Mouse (Mus musculus): ENCODE data around the gene Srp68. TPM values are rescaled to one million over a fixed set of nuclear protein-coding genes. Genes with fewer than 3 reads are reported as not detected.

The Srp68 gene
- polyA plus RNA-seq (2015; fragmentation: Nextera tagmentation; extraction: Ambion mirVana) = 64.0 and 64.4 TPM in 2 replicates

- Histone ChIP-seq H3K9me3 (no peaks in the 10 kb centered on the region), H3K36me3 (peaks cover 26% of the 10 kb centered on the region), H3K4me1 (replicated peaks) (peaks cover 43% of the 10 kb centered on the region), H3K4me3 (peak within 1 kb of the TSS; percentile 89), H3K27me3 (no peaks in the 10 kb centered on the region), H3K27ac (replicated peaks) (peak within 1 kb of the TSS; percentile 91), H3K9ac (peak within 1 kb of the TSS; percentile 94), H3K4me2 (peak within 1 kb of the TSS; percentile 96)
- WGBS = 3% methylated on average over 32 of the region's 32 CpGs
- ATAC-seq (ENCODE audit: low read depth) = peak; percentile 100
Measured at GRCm38 (mm10) chr11:116274045-116274666, at the start of gene Srp68. Gene Srp68, minus strand, starts transcription at chr11:116274217.

- Histone ChIP-seq H3K4me1 (replicated peaks) (peaks cover 11% of the 10 kb centered on the region), H3K4me2 (peak overlapping the region; percentile 78), H3K4me3 (peak overlapping the region; percentile 39), H3K9ac (peak overlapping the region; percentile 68), H3K36me3 (no peaks in the 10 kb centered on the region), H3K27ac (replicated peaks) (no peak overlapping the region), H3K27me3 (peaks cover 7% of the 10 kb centered on the region), H3K9me3 (no peaks in the 10 kb centered on the region)
- WGBS = 1% methylated on average over 41 of the region's 41 CpGs
- ATAC-seq (ENCODE audit: low read depth) = peak; percentile 84
Measured at GRCm38 (mm10) chr11:116318719-116319659, 45.0 kb upstream of the Srp68 start.

GRCm38 (mm10) chr11:116312359-116312758 is 38.3 kb upstream of the Srp68 start:
- no peaks in the 10 kb centered on the region for H3K36me3 ChIP-seq
- no peaks in the 10 kb centered on the region for H3K9me3 ChIP-seq
- H3K9ac ChIP-seq = no peak overlapping the region
- H3K4me1 ChIP-seq (replicated peaks) = peaks cover 5% of the 10 kb centered on the region
- WGBS = 59% methylated on average over 8 of the region's 8 CpGs
- H3K4me3 ChIP-seq = no peak overlapping the region
- H3K27me3 ChIP-seq = no peaks in the 10 kb centered on the region; the same call in 1 of the 2 replicates
- ATAC-seq (ENCODE audit: low read depth) = no peak
- H3K27ac ChIP-seq (replicated peaks) = no peak overlapping the region
- no peak overlapping the region for H3K4me2 ChIP-seq

GRCm38 (mm10) chr11:116311169-116311568 is 37.2 kb upstream of the Srp68 start:
- Histone ChIP-seq H3K9me3 (no peaks in the 10 kb centered on the region), H3K9ac (no peak overlapping the region; the same call in 1 of the 2 replicates), H3K4me2 (no peak overlapping the region), H3K27ac (replicated peaks) (0 out of 2 replicates have a peak overlapping the region, but pooled peaks have one; percentile 13), H3K4me1 (replicated peaks) (peaks cover 9% of the 10 kb centered on the region), H3K4me3 (no peak overlapping the region), H3K36me3 (no peaks in the 10 kb centered on the region), H3K27me3 (no peaks in the 10 kb centered on the region; the same call in 1 of the 2 replicates)
- ATAC-seq (ENCODE audit: low read depth) = no peak
- 33% methylated on average over 8 of the region's 8 CpGs for WGBS

GRCm38 (mm10) chr11:116309601-116310000 is 35.6 kb upstream of the Srp68 start:
- Histone ChIP-seq H3K9ac (no peak overlapping the region), H3K9me3 (no peaks in the 10 kb centered on the region), H3K4me1 (replicated peaks) (peaks cover 19% of the 10 kb centered on the region), H3K4me3 (no peak overlapping the region), H3K36me3 (peaks cover 6% of the 10 kb centered on the region), H3K27me3 (no peaks in the 10 kb centered on the region), H3K27ac (replicated peaks) (no peak overlapping the region), H3K4me2 (no peak overlapping the region)
- WGBS = 81% methylated on average over 3 of the region's 3 CpGs
- no peak for ATAC-seq (ENCODE audit: low read depth)

- no peak overlapping the region for H3K27ac ChIP-seq (replicated peaks)
- no peak overlapping the region for H3K4me3 ChIP-seq
- H3K4me2 ChIP-seq = no peak overlapping the region
- WGBS = 94% methylated on average over 12 of the region's 12 CpGs
- H3K27me3 ChIP-seq = no peaks in the 10 kb centered on the region
- ATAC-seq (ENCODE audit: low read depth) = no peak
- no peaks in the 10 kb centered on the region for H3K9me3 ChIP-seq
- no peak overlapping the region for H3K9ac ChIP-seq
- peaks cover 22% of the 10 kb centered on the region for H3K36me3 ChIP-seq
- H3K4me1 ChIP-seq (replicated peaks) = peaks cover 19% of the 10 kb centered on the region
Measured at GRCm38 (mm10) chr11:116307762-116308531, 33.9 kb upstream of the Srp68 start.

GRCm38 (mm10) chr11:116307019-116307725 is 33.2 kb upstream of the Srp68 start, which contains the start of gene Exoc7:
Gene Exoc7, minus strand, starts transcription at chr11:116307233.
- 86% methylated on average over 10 of the region's 10 CpGs for WGBS
- ATAC-seq (ENCODE audit: low read depth) = peak; percentile 46; the same call in 1 of the 2 replicates
- no peaks in the 10 kb centered on the region for H3K27me3 ChIP-seq
- H3K4me3 ChIP-seq = peak within 1 kb of the TSS; percentile 64
- peak within 1 kb of the TSS; percentile 83 for H3K9ac ChIP-seq
- H3K4me1 ChIP-seq (replicated peaks) = peaks cover 19% of the 10 kb centered on the region
- H3K4me2 ChIP-seq = peak within 1 kb of the TSS; percentile 82
- H3K27ac ChIP-seq (replicated peaks) = peak within 1 kb of the TSS; percentile 49
- no peaks in the 10 kb centered on the region for H3K9me3 ChIP-seq
- H3K36me3 ChIP-seq = peaks cover 30% of the 10 kb centered on the region

- H3K9me3 ChIP-seq = no peaks in the 10 kb centered on the region
- WGBS = 2% methylated on average over 53 of the region's 53 CpGs
- peaks cover 38% of the 10 kb centered on the region for H3K36me3 ChIP-seq
- H3K4me3 ChIP-seq = peak overlapping the region; percentile 64
- peak overlapping the region; percentile 82 for H3K4me2 ChIP-seq
- H3K9ac ChIP-seq = peak overlapping the region; percentile 83
- peak; percentile 92 for ATAC-seq (ENCODE audit: low read depth)
- no peaks in the 10 kb centered on the region for H3K27me3 ChIP-seq
- H3K4me1 ChIP-seq (replicated peaks) = peaks cover 18% of the 10 kb centered on the region
- peak overlapping the region; percentile 49 for H3K27ac ChIP-seq (replicated peaks)
Measured at GRCm38 (mm10) chr11:116306126-116306982, 32.3 kb upstream of the Srp68 start.

- Histone ChIP-seq H3K36me3 (peaks cover 47% of the 10 kb centered on the region), H3K4me3 (peak overlapping the region; percentile 64), H3K27ac (replicated peaks) (no peak overlapping the region), H3K4me2 (peak overlapping the region; percentile 82), H3K9ac (peak overlapping the region; percentile 83), H3K4me1 (replicated peaks) (peaks cover 14% of the 10 kb centered on the region), H3K27me3 (no peaks in the 10 kb centered on the region), H3K9me3 (no peaks in the 10 kb centered on the region)
- WGBS = 97% methylated on average over 2 of the region's 2 CpGs
- no peak for ATAC-seq (ENCODE audit: low read depth)
Measured at GRCm38 (mm10) chr11:116305423-116305822, 31.4 kb upstream of the Srp68 start.

GRCm38 (mm10) chr11:116298621-116299020 is 24.6 kb upstream of the Srp68 start:
- 91% methylated on average over 6 of the region's 6 CpGs for WGBS
- no peaks in the 10 kb centered on the region for H3K4me1 ChIP-seq (replicated peaks)

More at GRCm38 (mm10) chr11:116298621-116299020, 24.6 kb upstream of the Srp68 start:
- no peak for ATAC-seq (ENCODE audit: low read depth)
- no peak overlapping the region for H3K9ac ChIP-seq
- no peak overlapping the region for H3K4me3 ChIP-seq
- no peak overlapping the region for H3K27ac ChIP-seq (replicated peaks)
- no peaks in the 10 kb centered on the region for H3K27me3 ChIP-seq
- H3K9me3 ChIP-seq = no peaks in the 10 kb centered on the region
- no peak overlapping the region for H3K4me2 ChIP-seq
- peaks cover 95% of the 10 kb centered on the region for H3K36me3 ChIP-seq

Data from neural tube, embryonic 13.5 days (tissue).